9 mouse cellular contexts compared by ENCODE assay signal in the genomic region with DNA sequence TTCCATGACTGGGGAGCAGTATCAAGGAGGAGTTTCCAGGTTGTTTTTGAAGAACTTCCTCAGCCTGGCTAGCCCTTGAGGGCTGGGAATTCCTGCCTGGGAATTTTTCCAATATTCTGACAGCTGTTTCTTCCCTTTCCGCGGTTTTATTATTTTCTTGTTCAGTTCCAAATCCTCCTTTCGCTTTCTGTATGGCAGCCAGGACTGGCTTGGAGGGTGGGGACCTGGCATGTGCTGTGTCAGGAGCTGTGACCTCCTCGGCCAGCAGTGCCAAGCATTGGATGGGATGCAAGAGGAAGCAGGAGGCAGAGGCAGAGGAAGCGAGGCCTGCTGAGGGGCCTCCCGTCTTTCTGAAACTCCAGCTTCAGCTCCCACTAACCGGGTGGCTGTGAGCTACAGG. TPM values are rescaled to one million over a fixed set of nuclear protein-coding genes. Genes with fewer than 3 reads are reported as not detected.
DNase-seq lines count a peak whose midpoint lies in the region; ATAC-seq and TF ChIP-seq lines count a peak whose summit lies in the region.
"Had no signal": no experiment of that assay in that cellular context is flagged by ENCODE, and none has a peak within 500 bp of the region (broad histone marks: within the 10 kb centered on the region; RNA-seq: fewer than 3 reads in every experiment).

No protein-coding gene starts in this region.

- no peak for ATAC-seq in lung, embryonic 14.5 days (ENCODE audit: insufficient read depth)
- ATAC-seq in megakaryocyte-erythroid progenitor cell, adult 5-6 weeks (replicated peaks; ENCODE audit: low FRiP score, low TSS enrichment, poor library complexity, severe bottlenecking): no peak

- DNase-seq in 3T3-L1 (ENCODE audit: low read depth, low spot score) (peak; percentile 73), adipocyte (ENCODE audit: low spot score) (peak; percentile 95)
- DNase-seq in heart, postnatal 14 days: peak; percentile 62 to 74
- peak; percentile 73 for DNase-seq in lung, embryonic 14.5 days
- no peak for DNase-seq in embryo, embryonic 11 days
- no peak for DNase-seq in layer of hippocampus, adult 9-11 months
- DNase-seq in forebrain, embryonic 10.5 days (ENCODE audit: extremely low spot score, low spot score): no peak

- no peak overlapping the region for H3K4me3 ChIP-seq in lung, embryonic 14.5 days (ENCODE audit: low read depth, low read length)
- no peak overlapping the region for H3K4me3 ChIP-seq in forebrain, embryonic 10.5 days
- H3K4me3 ChIP-seq: neural tube, embryonic 15.5 days had no signal

- no peaks in the 10 kb centered on the region for H3K27me3 ChIP-seq in lung, embryonic 14.5 days (ENCODE audit: insufficient read depth, low read length)
- no peaks in the 10 kb centered on the region for H3K27me3 ChIP-seq in forebrain, embryonic 10.5 days (ENCODE audit: poor library complexity, severe bottlenecking)
- H3K27me3 ChIP-seq: neural tube, embryonic 15.5 days had no signal

- no peak overlapping the region for H3K4me2 ChIP-seq in lung, embryonic 14.5 days
- H3K4me2 ChIP-seq: neural tube, embryonic 15.5 days had no signal

- H3K9ac ChIP-seq in lung, embryonic 14.5 days: no peak overlapping the region
- H3K9ac ChIP-seq: neural tube, embryonic 15.5 days had no signal

- H3K4me1 ChIP-seq in lung, embryonic 14.5 days (ENCODE audit: insufficient read depth): peaks cover 7% of the 10 kb centered on the region; the same call in 1 of the 2 replicates
- peaks cover 26% of the 10 kb centered on the region for H3K4me1 ChIP-seq in forebrain, embryonic 10.5 days

- no peaks in the 10 kb centered on the region for H3K36me3 ChIP-seq in lung, embryonic 14.5 days (ENCODE audit: insufficient read depth)
- 0 out of 2 replicates have a peak, but pooled peaks cover 8% of the 10 kb centered on the region for H3K36me3 ChIP-seq in forebrain, embryonic 10.5 days (replicated peaks)
- H3K36me3 ChIP-seq: neural tube, embryonic 15.5 days had no signal

- WGBS in lung, embryonic 14.5 days: 34% methylated on average over 7 of the region's 7 CpGs
- 84% methylated on average over 7 of the region's 7 CpGs for WGBS in forebrain, embryonic 10.5 days

- peak overlapping the region; percentile 24; the same call in 1 of the 2 replicates for H3K27ac ChIP-seq in lung, embryonic 14.5 days (ENCODE audit: low read depth)
- H3K27ac ChIP-seq in forebrain, embryonic 10.5 days: no peak overlapping the region
- H3K27ac ChIP-seq: neural tube, embryonic 15.5 days had no signal

- H3K9me3 ChIP-seq in lung, embryonic 14.5 days (ENCODE audit: low read depth, low read length): no peaks in the 10 kb centered on the region
- no peaks in the 10 kb centered on the region for H3K9me3 ChIP-seq in forebrain, embryonic 10.5 days
- H3K9me3 ChIP-seq: neural tube, embryonic 15.5 days had no signal

- intact Hi-C loops in heart, postnatal 14 days (cut with DNase I): no loop called here

- no peak for TF ChIP-seq CTCF in lung, embryonic 14.5 days (IDR thresholded peaks at IDR 0.05; ENCODE audit: low read depth)

RNA-seq across cellular contexts. Expression of a gene that starts 21.4 kb away (rescaled TPM):
- 100 to 1,000 TPM in 1 of 2 experiments, 10 to 100 TPM in 1; 99.7 to 120 TPM for total RNA-seq in heart, postnatal 14 days (2021)
- 716 and 730 TPM in 2 replicates for polyA plus RNA-seq in lung, embryonic 14.5 days (2014; fragmentation: Nextera tagmentation; extraction: Ambion mirVana)
- 501 and 513 TPM in 2 replicates for total RNA-seq in megakaryocyte-erythroid progenitor cell, adult 5-6 weeks (2014; fragmentation: Nextera tagmentation)
- 747 and 1,154 TPM in 2 replicates for total RNA-seq in megakaryocyte-erythroid progenitor cell, adult 5-6 weeks (2017)
- 884 TPM in 2 replicates for polyA plus RNA-seq in forebrain, embryonic 10.5 days (2016; fragmentation: Nextera tagmentation; extraction: Ambion mirVana)

RNA-seq across cellular contexts. Expression of a gene that starts 36.9 kb away (rescaled TPM):
- total RNA-seq in heart, postnatal 14 days (2021): 100 to 1,000 TPM; 105 to 121 TPM
- 12.4 and 13.6 TPM in 2 replicates for polyA plus RNA-seq in lung, embryonic 14.5 days (2014; fragmentation: Nextera tagmentation; extraction: Ambion mirVana)
- 2.1 and 6.5 TPM in 2 replicates for total RNA-seq in megakaryocyte-erythroid progenitor cell, adult 5-6 weeks (2014; fragmentation: Nextera tagmentation)
- 0.95 and 3.5 TPM in 2 replicates for total RNA-seq in megakaryocyte-erythroid progenitor cell, adult 5-6 weeks (2017)
- 14.0 and 16.8 TPM in 2 replicates for polyA plus RNA-seq in forebrain, embryonic 10.5 days (2016; fragmentation: Nextera tagmentation; extraction: Ambion mirVana)

RNA-seq across cellular contexts. Expression of a gene that starts 46.0 kb away (rescaled TPM):
- total RNA-seq in heart, postnatal 14 days (2021): 10 to 100 TPM; 47.6 to 48.8 TPM
- polyA plus RNA-seq in lung, embryonic 14.5 days (2014; fragmentation: Nextera tagmentation; extraction: Ambion mirVana): 103 and 104 TPM in 2 replicates
- total RNA-seq in megakaryocyte-erythroid progenitor cell, adult 5-6 weeks (2014; fragmentation: Nextera tagmentation): 123 TPM in 2 replicates
- total RNA-seq in megakaryocyte-erythroid progenitor cell, adult 5-6 weeks (2017): 79.5 and 95.0 TPM in 2 replicates
- 117 and 119 TPM in 2 replicates for polyA plus RNA-seq in forebrain, embryonic 10.5 days (2016; fragmentation: Nextera tagmentation; extraction: Ambion mirVana)

Comparison
In these comparisons a context has a peak if more than half of its experiments do, and no peak if none do; other contexts are left out.
1. DNase-seq: peak in 3T3-L1 (single experiment), adipocyte (single experiment), heart, postnatal 14 days (2 of 2) and lung, embryonic 14.5 days (single experiment); none in embryo, embryonic 11 days (single experiment), layer of hippocampus, adult 9-11 months (single experiment) and forebrain, embryonic 10.5 days (single experiment).
2. RNA of a gene that starts 21.4 kb away (total RNA-seq): 501 to 1,154 TPM in megakaryocyte-erythroid progenitor cell, adult 5-6 weeks; 99.7 to 120 TPM in heart, postnatal 14 days; every median in the first group is over 4 times any median in the second.
3. RNA of a gene that starts 36.9 kb away (total RNA-seq): 105 to 121 TPM in heart, postnatal 14 days; 0.95 to 6.5 TPM in megakaryocyte-erythroid progenitor cell, adult 5-6 weeks; every median in the first group is over 10 times any median in the second.